Mouse (Mus musculus) frontal cortex, adult 2 months (tissue): ENCODE measurements around the gene Ptar1. TPM values are rescaled to one million over a fixed set of nuclear protein-coding genes. Genes with fewer than 3 reads are reported as not detected.
A peak's percentile ranks its signal among the peaks of the same experiment; 100 is the strongest.
"Not testable (repeated sequence)": the region's sequence is repeated elsewhere in the genome, so short reads cannot be mapped to it uniquely, and the experiment has no call there.

Experiments
- DNase-seq, 2 experiments: peaks; one replicate each; pipeline ENCODE4 v3.0.0; 2022; ENCODE audit warnings: low spot score in 1 of 2; ENCODE audit errors: extremely low spot score in 1 of 2
- polyA plus RNA-seq: library from polyadenylated mRNA; depleted of rRNA; stranded (reverse); fragments of >200 nt; gene quantifications from 2 replicates; pipeline ENCODE4 v1.2.3, GENCODE M21; 2012; rRNA removed

Ptar1 gene
- 8.5 and 8.9 TPM in 2 replicates for polyA plus RNA-seq

GRCm38 (mm10) chr19:23687296-23688021 is at the start of gene Ptar1:
Gene Ptar1, plus strand, starts transcription at chr19:23687429.
- DNase-seq, result peak; percentile 40 to 83

- DNase-seq, result no peak
These were observed 43.4 kb upstream of the Ptar1 start for GRCm38 (mm10) chr19:23643819-23644218.

GRCm38 (mm10) chr19:23645347-23645746 is 41.9 kb upstream of the Ptar1 start:
- DNase-seq, result peak; percentile 52 to 72

- DNase-seq, result peak in 1 of 2 experiments; percentile 59
These were observed 39.9 kb upstream of the Ptar1 start for GRCm38 (mm10) chr19:23647308-23647707.

- DNase-seq, result peak in 1 of 2 experiments; percentile 58
These were observed 34.6 kb upstream of the Ptar1 start, which contains the start of gene 1700028P14Rik for GRCm38 (mm10) chr19:23652644-23653043. Gene 1700028P14Rik, minus strand, starts transcription at chr19:23652812.

- no peak for DNase-seq
These were observed 34.1 kb upstream of the Ptar1 start for GRCm38 (mm10) chr19:23653154-23653553.

- no peak for DNase-seq
These were observed 29.8 kb upstream of the Ptar1 start for GRCm38 (mm10) chr19:23657261-23657932.

- no peak for DNase-seq
These were observed 28.9 kb upstream of the Ptar1 start for GRCm38 (mm10) chr19:23658350-23658749.

- DNase-seq, result no peak
These were observed 23.1 kb upstream of the Ptar1 start for GRCm38 (mm10) chr19:23664083-23664482.

GRCm38 (mm10) chr19:23668142-23668655 is 19.0 kb upstream of the Ptar1 start:
- DNase-seq, result no peak

- DNase-seq, result no peak
These were observed 14.2 kb upstream of the Ptar1 start for GRCm38 (mm10) chr19:23673021-23673420.

GRCm38 (mm10) chr19:23675656-23676055 is 11.6 kb upstream of the Ptar1 start:
- DNase-seq, result not testable (repeated sequence)

- DNase-seq, result no peak
These were observed 300 bp upstream of the Ptar1 start for GRCm38 (mm10) chr19:23686962-23687295.

GRCm38 (mm10) chr19:23688421-23688946 is 1.3 kb downstream of the Ptar1 start:
- DNase-seq, result peak in 1 of 2 experiments; percentile 11

- DNase-seq, result no peak
These were observed 7.1 kb downstream of the Ptar1 start for GRCm38 (mm10) chr19:23694344-23694743.

- DNase-seq, result peak in 1 of 2 experiments; percentile 11
These were observed 10.6 kb downstream of the Ptar1 start for GRCm38 (mm10) chr19:23697861-23698260.

- DNase-seq, result no peak
These were observed 11.1 kb downstream of the Ptar1 start for GRCm38 (mm10) chr19:23698366-23698765.

- no peak for DNase-seq
These were observed 11.9 kb downstream of the Ptar1 start for GRCm38 (mm10) chr19:23699131-23699530.

GRCm38 (mm10) chr19:23702896-23703295 is 15.7 kb downstream of the Ptar1 start:
- DNase-seq, result no peak

- no peak for DNase-seq
These were observed 18.2 kb downstream of the Ptar1 start for GRCm38 (mm10) chr19:23705383-23705782.

- no peak for DNase-seq
These were observed 59.3 kb downstream of the Ptar1 start for GRCm38 (mm10) chr19:23746506-23746905.
